Mouse (Mus musculus) heart, postnatal 0 days (tissue): ENCODE results near the gene Zfpm1.

Source experiments
- CTCF ChIP-seq: IDR thresholded peaks from 2 replicates; pipeline ENCODE4 v1.5.1; 2016; ENCODE audit warnings: antibody characterized with exemption, control low read depth, low read depth
- EP300 ChIP-seq: IDR thresholded peaks from 2 replicates; pipeline ENCODE4 v1.6.1; 2016; ENCODE audit warnings: antibody characterized with exemption, low read depth

DNA sequence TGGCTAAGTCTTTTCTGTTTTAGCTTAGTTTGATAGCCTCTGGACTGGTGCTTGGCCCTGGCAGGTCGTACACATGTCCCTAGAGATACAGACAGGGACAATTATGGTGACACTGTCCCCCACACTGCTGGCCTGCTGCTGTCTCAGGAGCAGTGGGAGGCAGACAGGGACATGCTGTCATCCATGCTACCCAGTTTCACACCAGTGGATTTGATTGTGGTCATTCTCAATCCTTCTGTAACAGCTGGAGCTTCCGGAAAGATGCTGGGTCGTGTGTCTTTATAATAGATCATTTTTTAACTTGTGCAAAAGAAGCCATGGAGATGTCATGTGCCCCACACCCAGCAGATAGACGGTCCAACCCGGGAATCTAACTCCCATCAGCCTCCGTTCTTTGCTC lies 36.8 kb upstream of the Zfpm1 start:
- TF ChIP-seq CTCF = no peak
- TF ChIP-seq EP300 = no peak
